Mouse (Mus musculus) G1E (cell line): ENCODE results near the gene Aagab. TPM values are rescaled to one million over a fixed set of nuclear protein-coding genes. Genes with fewer than 3 reads are reported as not detected.

Experiments used
- ATAC-seq: 2 replicates; pipeline ENCODE4 v1.8.0; 2016; ENCODE audit warnings: mild to moderate bottlenecking; ENCODE audit not compliant: insufficient number of reproducible peaks, poor library complexity, low FRiP score, severe bottlenecking; ENCODE audit errors: extremely low read depth
- DNase-seq: peaks from one replicate; pipeline ENCODE4 v3.0.0; 2012; ENCODE audit warnings: low spot score
- H3K27me3 ChIP-seq: 2 replicates; pipeline ENCODE4 v1.6.1; 2012; ENCODE audit warnings: mild to moderate bottlenecking, low read length, inconsistent platforms; ENCODE audit not compliant: insufficient read depth
- H3K36me3 ChIP-seq: replicated peaks from 2 replicates; pipeline ENCODE3; 2012; ENCODE audit warnings: mild to moderate bottlenecking, inconsistent platforms
- H3K4me1 ChIP-seq: 2 replicates; pipeline ENCODE4 v1.6.1; 2012; ENCODE audit warnings: low read depth, low read length, inconsistent platforms, mixed read lengths; ENCODE audit not compliant: insufficient read depth
- H3K4me3 ChIP-seq: 2 replicates; pipeline ENCODE4 v1.5.1; 2012; ENCODE audit warnings: low read depth, mild to moderate bottlenecking, inconsistent platforms, low read length, moderate library complexity, mixed read lengths
- H3K9me3 ChIP-seq: replicated peaks from 2 replicates; pipeline ENCODE4 v1.6.1; 2012; ENCODE audit warnings: inconsistent platforms
- CTCF ChIP-seq: IDR thresholded peaks from 2 replicates; pipeline ENCODE4 v1.5.1; 2012; ENCODE audit warnings: low read depth, low read length, inconsistent platforms, mixed read lengths
- GATA1 ChIP-seq: IDR thresholded peaks from 2 replicates; pipeline ENCODE4 v1.6.1; 2012; ENCODE audit warnings: borderline replicate concordance, low read length, inconsistent platforms, mixed read lengths
- GATA2 ChIP-seq: IDR thresholded peaks from 2 replicates; pipeline ENCODE4 v1.6.1; 2012; ENCODE audit warnings: low read depth, low read length, inconsistent platforms, borderline replicate concordance
- POLR2AphosphoS5 ChIP-seq: IDR thresholded peaks from 2 replicates; pipeline ENCODE4 v1.6.1; 2012; ENCODE audit warnings: low read depth, low read length, inconsistent platforms; ENCODE audit not compliant: insufficient replicate concordance
- TAL1 ChIP-seq: conservative IDR thresholded peaks from 2 replicates; pipeline ENCODE4 v1.6.1; 2012; ENCODE audit warnings: low read depth, low read length, inconsistent platforms, mixed read lengths
- polyA plus RNA-seq: library from polyadenylated mRNA; stranded (reverse); fragments of >175 nt; gene quantifications from 2 replicates; pipeline ENCODE4 v1.2.3, GENCODE M21; 2012
- total RNA-seq, 2 experiments: library from RNA; stranded (forward) in 1 of 2; stranded (reverse) in 1 of 2; fragments of 200-1000 nt in 1 of 2; fragments of >200 nt in 1 of 2; fragmentation: Nextera tagmentation in 1 of 2; gene quantifications; 2 replicates each; pipeline ENCODE4 v1.2.3; 2014 to 2017

Gene Aagab
- total and polyA plus RNA-seq, 3 experiments: 5.0 to 27.5 (median 16.9) TPM

DNA sequence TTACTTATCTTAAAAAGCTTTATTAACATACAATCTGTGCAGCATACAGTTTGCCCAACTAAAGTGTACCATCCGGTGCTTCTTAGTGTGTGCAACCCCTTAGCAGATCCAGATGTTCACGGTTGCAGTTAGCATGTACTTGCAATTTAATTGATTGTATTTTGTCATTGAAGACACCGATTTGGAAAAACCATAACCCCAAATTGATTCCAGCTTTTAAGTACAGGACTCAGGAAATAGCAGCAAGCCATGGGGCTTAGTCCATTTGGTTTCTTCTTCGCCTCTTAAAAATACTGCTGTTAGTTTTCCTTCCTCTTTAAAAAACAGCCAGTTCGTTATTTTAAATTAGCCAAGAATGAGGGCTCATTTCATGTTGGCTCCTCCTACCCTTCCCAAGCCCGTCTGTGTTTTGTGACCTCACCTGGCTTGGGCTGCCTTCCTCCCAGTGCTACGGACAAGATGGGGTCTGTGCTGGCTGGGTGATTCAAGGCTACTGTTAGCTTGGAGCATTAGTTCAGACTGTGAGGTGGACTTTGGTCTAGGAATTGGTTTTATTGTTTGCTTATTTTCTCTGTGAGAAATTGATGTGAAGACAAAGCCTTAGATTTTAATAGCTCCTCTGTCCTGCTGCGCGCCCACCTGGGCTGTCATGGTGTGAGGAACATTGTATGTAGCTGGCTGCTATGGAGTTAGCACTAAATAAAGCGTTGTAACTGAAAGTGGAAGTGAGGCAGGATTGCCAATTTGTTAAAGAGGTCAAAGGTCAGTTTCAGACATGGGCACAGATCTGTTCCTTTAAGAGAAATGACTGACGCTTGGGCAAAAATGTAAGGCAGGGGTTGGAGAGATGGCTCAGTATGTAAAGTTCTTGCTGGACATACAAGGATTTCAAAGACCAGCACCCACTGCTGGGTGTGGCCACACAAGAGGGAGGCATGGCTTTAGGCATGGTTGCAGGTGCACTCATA, 11.8 kb downstream of the Aagab start:
- TF ChIP-seq GATA2 (no peak), GATA1 (no peak), TAL1 (no peak), CTCF (no peak), POLR2AphosphoS5 (no peak)
- no peaks in the 10 kb centered on the region for H3K9me3 ChIP-seq
- DNase-seq: no peak
- ATAC-seq: no peak
- peaks cover 75% of the 10 kb centered on the region for H3K36me3 ChIP-seq
- peaks cover 22% of the 10 kb centered on the region; the same call in 1 of the 2 replicates for H3K4me1 ChIP-seq
- no peaks in the 10 kb centered on the region for H3K27me3 ChIP-seq
- no peak overlapping the region for H3K4me3 ChIP-seq

DNA sequence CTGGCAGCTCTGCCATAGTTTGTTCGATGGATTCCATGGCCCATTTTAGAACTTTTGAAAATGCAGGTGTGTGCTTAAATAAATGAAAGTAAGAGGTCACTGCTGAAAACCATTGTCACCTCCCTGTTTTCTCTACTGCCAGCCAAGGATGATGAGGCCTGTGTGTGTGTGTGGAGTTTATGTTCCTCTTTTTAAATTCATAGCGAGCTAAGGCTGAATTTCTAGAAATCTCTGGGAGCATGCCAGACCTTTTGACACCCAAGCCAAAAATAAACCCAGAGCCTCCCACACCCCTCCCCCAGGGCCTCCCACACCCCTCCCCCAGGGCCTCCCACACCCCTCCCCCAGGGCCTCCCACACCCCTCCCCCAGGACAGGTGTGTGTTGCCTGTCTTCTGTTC, 15.5 kb downstream of the Aagab start:
- no peak for ATAC-seq
- Histone ChIP-seq H3K9me3 (no peaks in the 10 kb centered on the region), H3K4me1 (peaks cover 7% of the 10 kb centered on the region; the same call in 1 of the 2 replicates), H3K4me3 (no peak overlapping the region), H3K27me3 (no peaks in the 10 kb centered on the region), H3K36me3 (peaks cover 79% of the 10 kb centered on the region)
- TF ChIP-seq GATA1 (no peak), POLR2AphosphoS5 (no peak), CTCF (no peak), GATA2 (no peak), TAL1 (no peak)
- DNase-seq: no peak

DNA sequence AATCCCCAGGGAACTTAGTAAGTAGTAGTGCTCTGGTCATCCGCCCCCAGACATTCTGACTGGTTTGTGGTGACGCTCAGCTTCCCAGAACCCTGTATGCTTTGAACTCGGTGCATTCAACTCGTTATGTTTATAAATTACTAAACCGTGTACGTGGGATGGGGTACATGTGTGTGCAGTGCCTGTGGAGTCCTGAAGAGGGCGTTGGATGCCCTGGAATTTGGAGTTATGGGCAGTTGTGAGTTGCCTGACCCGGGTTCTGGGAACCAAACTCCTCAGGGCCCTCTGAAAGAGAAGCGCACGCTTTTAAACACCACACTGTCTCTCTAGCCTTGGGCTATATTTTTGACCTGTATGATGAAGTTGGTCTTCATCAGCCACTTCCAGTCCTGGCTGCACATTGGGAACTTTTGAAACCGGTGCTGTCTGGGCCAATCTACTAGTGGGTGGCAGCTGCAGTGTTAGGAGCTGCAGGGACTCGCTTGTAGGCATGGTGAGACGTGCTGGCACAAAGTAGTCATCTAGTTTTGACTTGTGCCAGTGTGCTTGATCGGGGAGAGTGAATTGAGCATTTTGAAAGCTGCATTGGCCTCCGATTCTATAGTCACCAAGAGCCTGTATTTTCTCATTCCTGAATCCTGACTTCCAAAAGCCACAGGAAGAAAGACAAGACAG, 21.6 kb downstream of the Aagab start:
- no peak for TF ChIP-seq TAL1
- TF ChIP-seq CTCF: no peak
- TF ChIP-seq GATA1: no peak
- no peak for TF ChIP-seq POLR2AphosphoS5
- TF ChIP-seq GATA2: no peak
- DNase-seq: no peak
- Histone ChIP-seq H3K9me3 (no peaks in the 10 kb centered on the region), H3K27me3 (no peaks in the 10 kb centered on the region), H3K4me1 (no peaks in the 10 kb centered on the region), H3K36me3 (peaks cover 95% of the 10 kb centered on the region), H3K4me3 (no peak overlapping the region)
- no peak for ATAC-seq

- no peaks in the 10 kb centered on the region for H3K27me3 ChIP-seq
- no peak overlapping the region for H3K4me3 ChIP-seq
- H3K4me1 ChIP-seq: no peaks in the 10 kb centered on the region
- ATAC-seq: no peak
- TF ChIP-seq TAL1 (no peak), CTCF (no peak), POLR2AphosphoS5 (no peak), GATA1 (no peak), GATA2 (no peak)
- H3K9me3 ChIP-seq: no peaks in the 10 kb centered on the region
- no peak for DNase-seq
- peaks cover 99% of the 10 kb centered on the region for H3K36me3 ChIP-seq
Observed at GRCm38 (mm10) chr9:63625090-63625756, 22.8 kb downstream of the Aagab start.

- H3K36me3 ChIP-seq: peaks cover 96% of the 10 kb centered on the region
- no peaks in the 10 kb centered on the region for H3K27me3 ChIP-seq
- DNase-seq: no peak
- no peak overlapping the region for H3K4me3 ChIP-seq
- TF ChIP-seq CTCF (no peak), GATA2 (no peak), POLR2AphosphoS5 (no peak), TAL1 (no peak), GATA1 (no peak)
- H3K4me1 ChIP-seq: no peaks in the 10 kb centered on the region
- no peak for ATAC-seq
- H3K9me3 ChIP-seq: no peaks in the 10 kb centered on the region
Observed at GRCm38 (mm10) chr9:63632045-63632444, 29.6 kb downstream of the Aagab start.

DNA sequence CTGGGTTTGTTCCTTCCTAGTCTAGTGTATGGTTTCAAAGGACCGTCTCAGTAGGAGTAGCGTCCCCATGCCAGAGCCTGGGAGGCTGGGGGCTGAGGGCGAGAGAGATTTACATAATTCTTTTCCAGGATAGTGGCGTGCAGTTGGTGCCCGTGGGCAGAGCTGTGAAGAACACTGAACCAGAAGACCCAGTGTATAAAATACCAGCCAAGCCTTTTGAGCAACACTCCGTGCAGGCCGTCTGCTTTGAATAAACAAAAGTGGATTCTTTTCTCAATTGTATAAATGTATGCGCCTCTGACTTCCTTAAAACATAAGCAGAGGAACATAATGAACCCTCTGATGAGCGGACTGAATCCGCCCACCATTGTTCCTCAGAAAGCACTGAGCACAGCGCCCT, 30.5 kb downstream of the Aagab start:
- TF ChIP-seq TAL1 (no peak), CTCF (no peak), GATA1 (no peak), POLR2AphosphoS5 (no peak)
- peaks cover 96% of the 10 kb centered on the region for H3K36me3 ChIP-seq
- no peak for ATAC-seq

More for the DNA sequence above, 30.5 kb downstream of the Aagab start:
- Histone ChIP-seq H3K4me3 (no peak overlapping the region), H3K27me3 (no peaks in the 10 kb centered on the region), H3K9me3 (no peaks in the 10 kb centered on the region), H3K4me1 (no peaks in the 10 kb centered on the region)
- no peak for DNase-seq
